In genomic region chr6:93061741-93062140, GRCm38 (mm10) we compare ENCODE assay signal across 32 mouse cellular contexts.
"Had no signal": no experiment of that assay in that cellular context is flagged by ENCODE, and none has a peak within 500 bp of the region (broad histone marks: within the 10 kb centered on the region; RNA-seq: fewer than 3 reads in every experiment).

No protein-coding gene starts in this region.

- H3K4me3 ChIP-seq: limb, embryonic 10.5 days; limb, embryonic 12.5 days; limb, embryonic 13.5 days; limb, embryonic 15.5 days; liver, embryonic 12.5 days; liver, embryonic 13.5 days; liver, embryonic 15.5 days; lung, embryonic 15.5 days; megakaryocyte, embryonic 14.5 days; midbrain, embryonic 10.5 days; midbrain, embryonic 12.5 days; midbrain, embryonic 13.5 days; midbrain, embryonic 15.5 days; myocyte; neural tube, embryonic 12.5 days; neural tube, embryonic 13.5 days had no signal

- H3K9ac ChIP-seq: limb, embryonic 12.5 days; limb, embryonic 13.5 days; limb, embryonic 15.5 days; liver, embryonic 12.5 days; liver, embryonic 13.5 days; liver, embryonic 14.5 days; liver, embryonic 15.5 days; liver, postnatal 0 days; lung, embryonic 14.5 days; lung, embryonic 15.5 days; midbrain, embryonic 12.5 days; midbrain, embryonic 13.5 days; midbrain, embryonic 15.5 days; neural tube, embryonic 12.5 days; neural tube, embryonic 13.5 days had no signal

- ATAC-seq: liver, embryonic 12.5 days; liver, postnatal 0 days; lung, postnatal 0 days; midbrain, embryonic 13.5 days; midbrain, embryonic 15.5 days; midbrain, embryonic 16.5 days had no signal

- H3K27ac ChIP-seq: limb, embryonic 10.5 days; limb, embryonic 12.5 days; limb, embryonic 13.5 days; limb, embryonic 15.5 days; liver, embryonic 12.5 days; liver, embryonic 13.5 days; liver, embryonic 14.5 days; liver, embryonic 15.5 days; lung, embryonic 15.5 days; macrophage; midbrain, embryonic 10.5 days; midbrain, embryonic 12.5 days; midbrain, embryonic 13.5 days; midbrain, embryonic 15.5 days; neural tube, embryonic 12.5 days; neural tube, embryonic 13.5 days had no signal

- H3K27me3 ChIP-seq: limb, embryonic 12.5 days; limb, embryonic 13.5 days; limb, embryonic 15.5 days; liver, embryonic 12.5 days; liver, embryonic 13.5 days; liver, embryonic 15.5 days; lung, embryonic 15.5 days; megakaryocyte, embryonic 14.5 days; midbrain, embryonic 12.5 days; midbrain, embryonic 13.5 days; midbrain, embryonic 15.5 days; neural tube, embryonic 12.5 days; neural tube, embryonic 13.5 days had no signal

- H3K4me1 ChIP-seq: liver, embryonic 12.5 days; liver, embryonic 13.5 days; liver, embryonic 15.5 days; megakaryocyte, embryonic 14.5 days had no signal

- H3K4me2 ChIP-seq: limb, embryonic 12.5 days; limb, embryonic 13.5 days; limb, embryonic 15.5 days; liver, embryonic 11.5 days; liver, embryonic 12.5 days; liver, embryonic 13.5 days; liver, embryonic 15.5 days; lung, embryonic 14.5 days; lung, embryonic 15.5 days; midbrain, embryonic 12.5 days; midbrain, embryonic 13.5 days; midbrain, embryonic 15.5 days; neural tube, embryonic 12.5 days; neural tube, embryonic 13.5 days had no signal

- H3K9me3 ChIP-seq: limb, embryonic 10.5 days; limb, embryonic 12.5 days; limb, embryonic 13.5 days; limb, embryonic 15.5 days; liver, embryonic 12.5 days; liver, embryonic 13.5 days; liver, embryonic 15.5 days; lung, embryonic 15.5 days; midbrain, embryonic 10.5 days; midbrain, embryonic 12.5 days; midbrain, embryonic 13.5 days; midbrain, embryonic 15.5 days; neural tube, embryonic 12.5 days; neural tube, embryonic 13.5 days had no signal

- DNase-seq: left cerebral cortex, postnatal 4 days; liver; liver, embryonic 13.5 days; liver, postnatal 0 days; lung, adult 18-20 months; lung, adult 2 months; lung, embryonic 14.5 days; lung, postnatal 10 days; lung, postnatal 14 days; lung, postnatal 36 days; lung, postnatal 4 days; midbrain, embryonic 14.5 days had no signal

- H3K36me3 ChIP-seq: limb, embryonic 10.5 days; limb, embryonic 12.5 days; limb, embryonic 13.5 days; limb, embryonic 15.5 days; liver, embryonic 12.5 days; liver, embryonic 13.5 days; liver, embryonic 15.5 days; lung, embryonic 15.5 days; midbrain, embryonic 10.5 days; midbrain, embryonic 12.5 days; midbrain, embryonic 13.5 days; midbrain, embryonic 15.5 days; neural tube, embryonic 12.5 days; neural tube, embryonic 13.5 days had no signal
